Mouse (Mus musculus) MEL (cell line): ENCODE results near the gene Maco1. TPM values are rescaled to one million over a fixed set of nuclear protein-coding genes. Genes with fewer than 3 reads are reported as not detected.

Experiments
- DNase-seq: peaks from one replicate; pipeline ENCODE4 v3.0.0; 2011; ENCODE audit warnings: low read depth, low spot score
- H3K27ac ChIP-seq: 2 replicates; pipeline ENCODE4 v1.5.1; 2012; ENCODE audit warnings: low read depth, mild to moderate bottlenecking, control low read depth, low read length, moderate library complexity; ENCODE audit not compliant: control insufficient read depth
- H3K27me3 ChIP-seq, 2 experiments: fragments of 150-350 bp in 1 of 2; sonication (generic) in 1 of 2; 2 replicates each; pipeline ENCODE4 v1.6.1; 2012; ENCODE audit warnings: low read length in 2 of 2, mild to moderate bottlenecking in 2 of 2, improper control_type of control experiment in 1 of 2, moderate library complexity in 1 of 2; ENCODE audit not compliant: insufficient read depth in 2 of 2, control insufficient read depth in 1 of 2
- H3K36me3 ChIP-seq, 2 experiments: 2 replicates each; pipeline ENCODE4 v1.6.1; 2012 to 2014; ENCODE audit warnings: low read length in 2 of 2, improper control_type of control experiment in 1 of 2, inconsistent platforms in 1 of 2, mild to moderate bottlenecking in 1 of 2; ENCODE audit not compliant: insufficient read depth in 2 of 2, control insufficient read depth in 1 of 2
- H3K4me1 ChIP-seq, 2 experiments: fragments of 150-350 bp in 1 of 2; sonication (generic) in 1 of 2; 2 replicates each; pipeline ENCODE4 v1.6.1; 2012; ENCODE audit warnings: low read length in 2 of 2, improper control_type of control experiment in 1 of 2, mild to moderate bottlenecking in 1 of 2; ENCODE audit not compliant: insufficient read depth in 2 of 2, control insufficient read depth in 1 of 2
- H3K4me3 ChIP-seq, 2 experiments: fragments of 150-350 bp in 1 of 2; sonication (generic) in 1 of 2; 2 replicates each; pipeline ENCODE4 v1.5.1; 2012; ENCODE audit warnings: low read depth in 2 of 2, low read length in 2 of 2, mild to moderate bottlenecking in 2 of 2, moderate library complexity in 2 of 2, control low read depth in 1 of 2, improper control_type of control experiment in 1 of 2; ENCODE audit not compliant: control insufficient read depth in 1 of 2, insufficient read depth in 1 of 2
- H3K79me2 ChIP-seq: 2 replicates; pipeline ENCODE4 v1.6.1; 2012; ENCODE audit warnings: mild to moderate bottlenecking, low read length, moderate library complexity; ENCODE audit not compliant: control insufficient read depth, poor library complexity, insufficient read depth
- H3K9ac ChIP-seq: 2 replicates; pipeline ENCODE4 v1.6.1; 2012; ENCODE audit warnings: low read depth, mild to moderate bottlenecking, control low read depth, low read length, moderate library complexity; ENCODE audit not compliant: control insufficient read depth, poor library complexity, severe bottlenecking
- H3K9me3 ChIP-seq: fragments of 150-350 bp; sonication (generic); replicated peaks from 2 replicates; pipeline ENCODE4 v1.6.1; 2012; ENCODE audit warnings: mild to moderate bottlenecking, low read length, improper control_type of control experiment, moderate library complexity; ENCODE audit not compliant: insufficient read depth
- BHLHE40 ChIP-seq: IDR thresholded peaks from 2 replicates; pipeline ENCODE4 v1.6.1; 2012; ENCODE audit warnings: low read depth, mild to moderate bottlenecking, inconsistent platforms, low read length, improper control_type of control experiment, borderline replicate concordance
- CHD1 ChIP-seq: IDR thresholded peaks from 2 replicates; pipeline ENCODE4 v1.6.1; 2012; ENCODE audit warnings: low read depth, mild to moderate bottlenecking, inconsistent platforms, low read length, improper control_type of control experiment
- CHD2 ChIP-seq: IDR thresholded peaks from 2 replicates; pipeline ENCODE4 v1.6.1; 2011; ENCODE audit warnings: low read length, improper control_type of control experiment
- CTCF ChIP-seq, 3 experiments: IDR thresholded peaks in 2 of 3; conservative IDR thresholded peaks in 1 of 3; 2 replicates each; pipeline ENCODE4 v1.5.1; 2011 to 2012; ENCODE audit warnings: low read length in 3 of 3, low read depth in 2 of 3, mild to moderate bottlenecking in 2 of 3, improper control_type of control experiment in 1 of 3, inconsistent platforms in 1 of 3, mixed read lengths in 1 of 3, moderate library complexity in 1 of 3; ENCODE audit not compliant: control insufficient read depth in 1 of 3, insufficient read depth in 1 of 3, poor library complexity in 1 of 3, severe bottlenecking in 1 of 3
- ELF1 ChIP-seq: IDR thresholded peaks from 2 replicates; pipeline ENCODE4 v1.6.1; 2014; ENCODE audit warnings: low read depth, mild to moderate bottlenecking, inconsistent platforms, low read length, improper control_type of control experiment, moderate library complexity
- EP300 ChIP-seq, 2 experiments: IDR thresholded peaks; 2 replicates each; pipeline ENCODE4 v1.6.1; 2011; ENCODE audit warnings: improper control_type of control experiment in 2 of 2, low read length in 2 of 2, low read depth in 1 of 2, mild to moderate bottlenecking in 1 of 2
- GATA1 ChIP-seq: IDR thresholded peaks from 2 replicates; pipeline ENCODE4 v1.6.1; 2011; ENCODE audit warnings: low read depth, low read length, improper control_type of control experiment
- HCFC1 ChIP-seq: IDR thresholded peaks from 2 replicates; pipeline ENCODE4 v1.6.1; 2012; ENCODE audit warnings: low read depth, mild to moderate bottlenecking, inconsistent platforms, low read length, improper control_type of control experiment, moderate library complexity
- JUND ChIP-seq: IDR thresholded peaks from 2 replicates; pipeline ENCODE4 v1.6.1; 2011; ENCODE audit warnings: low read depth, mild to moderate bottlenecking, improper control_type of control experiment, low read length
- MAFK ChIP-seq: IDR thresholded peaks from 2 replicates; pipeline ENCODE4 v1.6.1; 2011; ENCODE audit warnings: low read depth, mild to moderate bottlenecking, low read length, improper control_type of control experiment, borderline replicate concordance
- MEF2A ChIP-seq: IDR thresholded peaks from 2 replicates; pipeline ENCODE4 v1.6.1; 2014; ENCODE audit warnings: low read depth, mild to moderate bottlenecking, inconsistent platforms, low read length, improper control_type of control experiment; ENCODE audit not compliant: poor library complexity, insufficient replicate concordance, severe bottlenecking; ENCODE audit errors: extremely low read depth
- MXI1 ChIP-seq: IDR thresholded peaks from 2 replicates; pipeline ENCODE4 v1.6.1; 2011; ENCODE audit warnings: mild to moderate bottlenecking, low read depth, low read length, improper control_type of control experiment
- MYC ChIP-seq: IDR thresholded peaks from 2 replicates; pipeline ENCODE4 v1.6.1; 2011; ENCODE audit warnings: low read depth, mild to moderate bottlenecking, low read length, improper control_type of control experiment, moderate library complexity
- NELFE ChIP-seq: IDR thresholded peaks from 2 replicates; pipeline ENCODE4 v1.6.1; 2011; ENCODE audit warnings: low read depth, low read length, improper control_type of control experiment
- POLR2A ChIP-seq, 2 experiments: IDR thresholded peaks; 2 replicates each; pipeline ENCODE4 v1.6.1; 2011 to 2012; ENCODE audit warnings: low read length in 2 of 2, mild to moderate bottlenecking in 2 of 2, control low read depth in 1 of 2, improper control_type of control experiment in 1 of 2, low read depth in 1 of 2, moderate library complexity in 1 of 2; ENCODE audit not compliant: control insufficient read depth in 1 of 2, insufficient read depth in 1 of 2, poor library complexity in 1 of 2
- POLR2AphosphoS2 ChIP-seq: IDR thresholded peaks from 2 replicates; pipeline ENCODE4 v1.6.1; 2011; ENCODE audit warnings: low read length, improper control_type of control experiment
- POLR2AphosphoS5 ChIP-seq: IDR thresholded peaks from 2 replicates; pipeline ENCODE4 v1.6.1; 2012; ENCODE audit warnings: low read depth, borderline replicate concordance, mild to moderate bottlenecking, inconsistent platforms, low read length, moderate library complexity, mixed read lengths
- RAD21 ChIP-seq: IDR thresholded peaks from 2 replicates; pipeline ENCODE4 v1.6.1; 2011; ENCODE audit warnings: mild to moderate bottlenecking, low read depth, low read length, improper control_type of control experiment
- SIN3A ChIP-seq: IDR thresholded peaks from 2 replicates; pipeline ENCODE4 v1.6.1; 2012; ENCODE audit warnings: low read length, improper control_type of control experiment, inconsistent platforms
- SMC3 ChIP-seq: IDR thresholded peaks from 2 replicates; pipeline ENCODE4 v1.6.1; 2011; ENCODE audit warnings: low read depth, low read length, improper control_type of control experiment
- TAL1 ChIP-seq: IDR thresholded peaks from 2 replicates; pipeline ENCODE4 v1.6.1; 2012; ENCODE audit warnings: mild to moderate bottlenecking, inconsistent platforms, low read length, moderate library complexity, mixed read lengths
- TBP ChIP-seq: IDR thresholded peaks from 2 replicates; pipeline ENCODE4 v1.8.0; 2011; ENCODE audit warnings: low read depth, low read length, improper control_type of control experiment
- USF2 ChIP-seq, 2 experiments: IDR thresholded peaks; 2 replicates each; pipeline ENCODE4 v1.6.1; 2011 to 2012; ENCODE audit warnings: improper control_type of control experiment in 2 of 2, low read length in 2 of 2, borderline replicate concordance in 1 of 2, inconsistent platforms in 1 of 2, low read depth in 1 of 2, mild to moderate bottlenecking in 1 of 2; ENCODE audit not compliant: insufficient read depth in 1 of 2
- ZMIZ1 ChIP-seq: IDR thresholded peaks from 2 replicates; pipeline ENCODE4 v1.6.1; 2012; ENCODE audit warnings: low read depth, mild to moderate bottlenecking, inconsistent platforms, low read length, improper control_type of control experiment, moderate library complexity
- polyA plus RNA-seq, 2 experiments: library from polyadenylated mRNA; stranded (reverse) in 1 of 2; unstranded in 1 of 2; fragments of >175 nt in 1 of 2; fragments of >200 nt in 1 of 2; gene quantifications; 2 replicates each; pipeline versions ENCODE4 v1.2.1 to v1.2.4; 2012; ENCODE audit warnings: low replicate concordance in 2 of 2, low read depth in 1 of 2; ENCODE audit not compliant: insufficient read length in 2 of 2, insufficient read depth in 1 of 2, missing spikeins in 1 of 2
- total RNA-seq: library from RNA; depleted of rRNA; stranded (reverse); fragments of 300-350 nt; gene quantifications from 2 replicates; pipeline ENCODE4 v1.2.3, GENCODE M21; 2012

Gene Maco1
- total and polyA plus RNA-seq, 3 experiments = 22.2 to 35.9 TPM; not detected in 1

DNA sequence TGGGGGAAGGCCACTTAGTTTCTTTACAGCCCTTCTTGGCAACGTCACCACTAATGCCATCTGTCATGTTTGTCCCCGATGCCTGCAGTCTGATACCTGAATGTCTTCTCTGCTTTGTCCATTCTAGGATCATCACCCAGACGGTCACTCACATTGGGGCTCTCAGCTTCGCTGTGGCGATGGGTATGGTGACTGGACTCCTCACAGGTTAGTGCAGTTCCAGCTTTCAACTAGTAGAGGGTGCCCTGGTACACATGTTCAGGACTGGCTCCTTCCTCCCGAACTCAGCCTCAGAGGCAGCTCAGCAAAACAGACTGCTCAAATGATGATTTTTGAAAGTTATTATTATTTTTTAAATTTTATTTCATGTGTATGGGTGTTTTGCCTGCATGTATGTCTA is 39.0 kb upstream of the Maco1 start:
- no peak overlapping the region for H3K9ac ChIP-seq
- H3K79me2 ChIP-seq = no peaks in the 10 kb centered on the region
- no peaks in the 10 kb centered on the region for H3K27me3 ChIP-seq
- no peak overlapping the region for H3K27ac ChIP-seq
- H3K4me1 ChIP-seq = no peaks in the 10 kb centered on the region
- H3K36me3 ChIP-seq = peaks cover 0 to 5% of the 10 kb centered on the region in 2 experiments; a peak in 2 of 4 replicates
- no peak for DNase-seq
- H3K9me3 ChIP-seq = no peaks in the 10 kb centered on the region
- TF ChIP-seq MXI1 (no peak), JUND (no peak), CHD2 (no peak), TAL1 (no peak), CTCF (IDR thresholded peaks at IDR 0.05 in 2 of 3, conservative IDR thresholded peaks at IDR 0.05 in 1 of 3; ENCODE audit: control insufficient read depth in 1 of 3, insufficient read depth in 1 of 3, low read depth in 2 of 3, low read length in 3 of 3, poor library complexity in 1 of 3, severe bottlenecking in 1 of 3) (no peak), GATA1 (no peak), ZMIZ1 (no peak), MYC (no peak), HCFC1 (no peak), POLR2AphosphoS2 (no peak), MEF2A (no peak)
- H3K4me3 ChIP-seq = no peak overlapping the region

DNA sequence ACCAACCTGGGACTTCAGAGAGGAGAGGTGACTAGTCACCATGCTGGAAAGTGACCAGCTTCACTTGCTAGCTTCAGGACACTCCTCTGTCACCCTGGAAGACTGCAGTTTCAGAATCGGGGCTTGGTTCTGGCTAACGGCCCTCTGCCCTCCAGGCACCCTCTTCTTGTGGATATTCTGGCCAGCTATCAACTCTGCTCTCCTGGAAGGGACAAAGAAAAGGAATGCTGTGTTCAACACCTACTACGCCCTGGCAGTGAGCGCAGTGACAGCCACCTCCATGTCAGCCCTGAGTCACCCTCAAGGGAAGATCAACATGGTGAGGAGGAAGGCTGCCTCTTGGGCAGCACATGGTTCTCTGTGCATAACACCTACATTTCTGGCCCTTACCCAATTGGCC is 31.2 kb upstream of the Maco1 start:
- H3K4me1 ChIP-seq = no peaks in the 10 kb centered on the region
- H3K36me3 ChIP-seq = no peaks in the 10 kb centered on the region

DNA sequence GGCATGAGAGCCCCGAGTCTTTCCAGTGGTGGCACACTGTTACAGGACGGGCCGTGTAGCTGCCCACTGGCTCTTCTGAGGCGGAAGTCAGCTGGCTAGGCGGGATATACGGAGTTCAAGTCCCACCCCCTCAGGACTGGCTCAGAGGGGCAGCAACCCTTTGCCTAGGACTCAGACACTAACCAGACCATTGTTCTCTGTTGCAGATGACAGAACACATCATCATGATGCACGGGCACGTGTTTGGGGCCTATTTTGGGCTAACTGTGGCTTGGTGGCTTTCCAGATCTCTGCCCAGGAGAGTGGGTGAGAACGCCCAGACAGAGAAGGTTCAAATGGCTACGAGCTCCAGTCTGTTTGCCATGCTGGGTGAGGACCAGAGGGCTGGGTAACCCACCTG is 30.7 kb upstream of the Maco1 start:
- Histone ChIP-seq H3K79me2 (no peaks in the 10 kb centered on the region), H3K4me3 (no peak overlapping the region), H3K9ac (no peak overlapping the region), H3K36me3 (no peaks in the 10 kb centered on the region), H3K27ac (no peak overlapping the region), H3K27me3 (no peaks in the 10 kb centered on the region)
- no peak for DNase-seq
- TF ChIP-seq BHLHE40 = no peak
- no peak for TF ChIP-seq TBP
- TF ChIP-seq USF2 (IDR thresholded peaks at IDR 0.05; ENCODE audit: borderline replicate concordance in 1 of 2, insufficient read depth in 1 of 2, low read depth in 1 of 2, low read length in 2 of 2) = no peak
- no peak for TF ChIP-seq EP300 (IDR thresholded peaks at IDR 0.05; ENCODE audit: low read depth in 1 of 2, low read length in 2 of 2)
- no peak for TF ChIP-seq MYC
- TF ChIP-seq POLR2A (IDR thresholded peaks at IDR 0.05; ENCODE audit: control insufficient read depth in 1 of 2, insufficient read depth in 1 of 2, low read depth in 1 of 2, low read length in 2 of 2, poor library complexity in 1 of 2) = no peak
- TF ChIP-seq JUND = no peak
- no peak for TF ChIP-seq SIN3A
- TF ChIP-seq CHD2 = no peak
- TF ChIP-seq RAD21 = no peak
- TF ChIP-seq, all 39 proteins: peak for 0
- Histone ChIP-seq H3K9me3 (no peaks in the 10 kb centered on the region), H3K4me1 (no peaks in the 10 kb centered on the region)

More for the DNA sequence above, 31.2 kb upstream of the Maco1 start:
- TF ChIP-seq SMC3 (no peak), CHD1 (no peak), POLR2AphosphoS5 (no peak), NELFE (no peak), ELF1 (no peak), MAFK (no peak), MXI1 (no peak)
- TF ChIP-seq, all 39 proteins: peak for 0
- no peak for DNase-seq
- H3K27ac ChIP-seq = no peak overlapping the region
- no peaks in the 10 kb centered on the region for H3K27me3 ChIP-seq
- H3K79me2 ChIP-seq = no peaks in the 10 kb centered on the region
- no peaks in the 10 kb centered on the region for H3K9me3 ChIP-seq
- H3K4me3 ChIP-seq = no peak overlapping the region
- H3K9ac ChIP-seq = no peak overlapping the region
